20 mouse cellular contexts compared by ENCODE assay signal in genomic region chr9:56844644-56845043, GRCm38 (mm10). TPM values are rescaled to one million over a fixed set of nuclear protein-coding genes. Genes with fewer than 3 reads are reported as not detected.
DNase-seq lines count a peak whose midpoint lies in the region; ATAC-seq lines count a peak whose summit lies in the region.
"Had no signal": no experiment of that assay in that cellular context is flagged by ENCODE, and none has a peak within 500 bp of the region (broad histone marks: within the 10 kb centered on the region; RNA-seq: fewer than 3 reads in every experiment).

No protein-coding gene starts in this region.

- no peaks in the 10 kb centered on the region for H3K9me3 ChIP-seq in hindbrain, embryonic 13.5 days
- H3K9me3 ChIP-seq in hindbrain, embryonic 10.5 days = no peaks in the 10 kb centered on the region
- H3K9me3 ChIP-seq in midbrain, embryonic 16.5 days (replicated peaks; ENCODE audit: control insufficient read depth, low read length, poor library complexity, severe bottlenecking) = no peaks in the 10 kb centered on the region
- no peaks in the 10 kb centered on the region for H3K9me3 ChIP-seq in midbrain, embryonic 10.5 days (replicated peaks)
- H3K9me3 ChIP-seq in hindbrain, embryonic 15.5 days = no peaks in the 10 kb centered on the region
- H3K9me3 ChIP-seq in neural tube, embryonic 13.5 days = no peaks in the 10 kb centered on the region
- H3K9me3 ChIP-seq: G1E; limb, embryonic 12.5 days; liver, embryonic 13.5 days; midbrain, embryonic 12.5 days had no signal

- H3K4me1 ChIP-seq in hindbrain, embryonic 13.5 days (replicated peaks) = peaks cover 63% of the 10 kb centered on the region
- peaks cover 23% of the 10 kb centered on the region for H3K4me1 ChIP-seq in hindbrain, embryonic 10.5 days (replicated peaks)
- peaks cover 5% of the 10 kb centered on the region; the same call in 1 of the 2 replicates for H3K4me1 ChIP-seq in midbrain, embryonic 16.5 days (ENCODE audit: control insufficient read depth, insufficient read depth, low read length)
- H3K4me1 ChIP-seq in midbrain, embryonic 10.5 days = peaks cover 11% of the 10 kb centered on the region
- peaks cover 37% of the 10 kb centered on the region for H3K4me1 ChIP-seq in hindbrain, embryonic 15.5 days (replicated peaks)
- peaks cover 54% of the 10 kb centered on the region for H3K4me1 ChIP-seq in neural tube, embryonic 13.5 days (replicated peaks)
- H3K4me1 ChIP-seq: liver, embryonic 13.5 days had no signal

- no peak for DNase-seq in hindbrain, embryonic 10.5 days (ENCODE audit: low spot score)
- no peak for DNase-seq in midbrain, embryonic 10.5 days (ENCODE audit: low spot score)
- DNase-seq in natural killer cell, adult 2 months (ENCODE audit: low spot score in 2 of 2) = no peak
- no peak for DNase-seq in layer of hippocampus, adult 9-10 months (ENCODE audit: low spot score)
- DNase-seq: cerebellum, adult 11-12 months; cerebellum, postnatal 14 days; embryo, embryonic 11 days; kidney, postnatal 36 days; liver, embryonic 13.5 days; right cerebral cortex, adult 18-20 months had no signal

- H3K9ac ChIP-seq in hindbrain, embryonic 13.5 days = no peak overlapping the region
- no peak overlapping the region for H3K9ac ChIP-seq in midbrain, embryonic 16.5 days (ENCODE audit: low read depth, low read length)
- H3K9ac ChIP-seq in hindbrain, embryonic 15.5 days = no peak overlapping the region
- no peak overlapping the region for H3K9ac ChIP-seq in neural tube, embryonic 13.5 days
- H3K9ac ChIP-seq: limb, embryonic 12.5 days; liver, embryonic 13.5 days; midbrain, embryonic 12.5 days had no signal

- H3K4me2 ChIP-seq in hindbrain, embryonic 13.5 days = no peak overlapping the region
- H3K4me2 ChIP-seq in midbrain, embryonic 16.5 days (ENCODE audit: low read length) = no peak overlapping the region
- no peak overlapping the region for H3K4me2 ChIP-seq in hindbrain, embryonic 15.5 days
- H3K4me2 ChIP-seq in neural tube, embryonic 13.5 days = no peak overlapping the region
- H3K4me2 ChIP-seq: heart, embryonic 11.5 days; limb, embryonic 12.5 days; liver, embryonic 13.5 days; midbrain, embryonic 12.5 days had no signal

- H3K36me3 ChIP-seq in hindbrain, embryonic 13.5 days = no peaks in the 10 kb centered on the region
- no peaks in the 10 kb centered on the region for H3K36me3 ChIP-seq in hindbrain, embryonic 10.5 days
- H3K36me3 ChIP-seq in midbrain, embryonic 16.5 days (ENCODE audit: control insufficient read depth, insufficient read depth, low read length) = no peaks in the 10 kb centered on the region
- H3K36me3 ChIP-seq in midbrain, embryonic 10.5 days = no peaks in the 10 kb centered on the region
- no peaks in the 10 kb centered on the region for H3K36me3 ChIP-seq in hindbrain, embryonic 15.5 days
- H3K36me3 ChIP-seq in neural tube, embryonic 13.5 days = no peaks in the 10 kb centered on the region
- H3K36me3 ChIP-seq: G1E; limb, embryonic 12.5 days; liver, embryonic 13.5 days; midbrain, embryonic 12.5 days had no signal

- no peak overlapping the region for H3K4me3 ChIP-seq in hindbrain, embryonic 13.5 days
- no peak overlapping the region for H3K4me3 ChIP-seq in hindbrain, embryonic 10.5 days
- H3K4me3 ChIP-seq in midbrain, embryonic 16.5 days (ENCODE audit: low read depth, low read length) = no peak overlapping the region
- H3K4me3 ChIP-seq in midbrain, embryonic 10.5 days = no peak overlapping the region
- no peak overlapping the region for H3K4me3 ChIP-seq in hindbrain, embryonic 15.5 days
- H3K4me3 ChIP-seq in neural tube, embryonic 13.5 days = no peak overlapping the region
- H3K4me3 ChIP-seq: limb, embryonic 12.5 days; liver, embryonic 13.5 days; midbrain, embryonic 12.5 days had no signal

- no peaks in the 10 kb centered on the region for H3K27me3 ChIP-seq in hindbrain, embryonic 13.5 days
- peaks cover 12% of the 10 kb centered on the region for H3K27me3 ChIP-seq in hindbrain, embryonic 10.5 days (ENCODE audit: insufficient read depth, poor library complexity, severe bottlenecking)
- H3K27me3 ChIP-seq in midbrain, embryonic 16.5 days (ENCODE audit: control insufficient read depth, insufficient read depth, low read depth, low read length) = no peaks in the 10 kb centered on the region
- peaks cover 15% of the 10 kb centered on the region for H3K27me3 ChIP-seq in midbrain, embryonic 10.5 days (ENCODE audit: low read depth, poor library complexity, severe bottlenecking)
- no peaks in the 10 kb centered on the region for H3K27me3 ChIP-seq in hindbrain, embryonic 15.5 days
- no peaks in the 10 kb centered on the region; the same call in none of the 2 replicates for H3K27me3 ChIP-seq in neural tube, embryonic 13.5 days

- no peak for ATAC-seq in hindbrain, embryonic 13.5 days (ENCODE audit: low FRiP score)
- no peak for ATAC-seq in midbrain, embryonic 16.5 days
- no peak for ATAC-seq in hindbrain, embryonic 15.5 days (ENCODE audit: low FRiP score, low read depth)
- no peak for ATAC-seq in neural tube, embryonic 13.5 days (ENCODE audit: low read depth)
- ATAC-seq: activated CD4-positive, CD25-positive, alpha-beta regulatory T cell, adult 4 months had no signal

- peak overlapping the region; percentile 63 for H3K27ac ChIP-seq in hindbrain, embryonic 13.5 days
- H3K27ac ChIP-seq in hindbrain, embryonic 10.5 days = no peak overlapping the region
- 0 out of 2 replicates have a peak overlapping the region, but pooled peaks have one; percentile 33 for H3K27ac ChIP-seq in midbrain, embryonic 16.5 days (ENCODE audit: low read length)
- no peak overlapping the region for H3K27ac ChIP-seq in midbrain, embryonic 10.5 days (replicated peaks)
- peak overlapping the region; percentile 54 for H3K27ac ChIP-seq in hindbrain, embryonic 15.5 days (replicated peaks)
- peak overlapping the region; percentile 54; the same call in 1 of the 2 replicates for H3K27ac ChIP-seq in neural tube, embryonic 13.5 days (replicated peaks)
- H3K27ac ChIP-seq: limb, embryonic 12.5 days; liver, embryonic 13.5 days; macrophage; midbrain, embryonic 12.5 days had no signal

- WGBS in hindbrain, embryonic 13.5 days = 53% methylated on average over 8 of the region's 8 CpGs
- 77% methylated on average over 8 of the region's 8 CpGs for WGBS in hindbrain, embryonic 10.5 days
- 69% methylated on average over 8 of the region's 8 CpGs for WGBS in midbrain, embryonic 16.5 days
- WGBS in midbrain, embryonic 10.5 days = 82% methylated on average over 8 of the region's 8 CpGs
- WGBS in hindbrain, embryonic 15.5 days = 46% methylated on average over 8 of the region's 8 CpGs
- 44% methylated on average over 8 of the region's 8 CpGs for WGBS in neural tube, embryonic 13.5 days

RNA-seq across cellular contexts. Expression of gene Odf3l1, which starts 19.8 kb away (rescaled TPM):
- polyA plus RNA-seq in hindbrain, embryonic 13.5 days (2015; fragmentation: Nextera tagmentation; extraction: Ambion mirVana) = 0.18 TPM in 1 of 2 replicates, not detected in the other
- 0.14 TPM in 1 of 2 replicates, not detected in the other for polyA plus RNA-seq in hindbrain, embryonic 10.5 days (2016; fragmentation: Nextera tagmentation; extraction: Ambion mirVana)
- polyA plus RNA-seq in midbrain, embryonic 16.5 days (2015; fragmentation: Nextera tagmentation; extraction: Ambion mirVana) = not detected in 2 replicates
- polyA plus RNA-seq in midbrain, embryonic 10.5 days (2016; fragmentation: Nextera tagmentation; extraction: Ambion mirVana) = not detected in 2 replicates
- 0.12 TPM in 1 of 2 replicates, not detected in the other for polyA plus RNA-seq in hindbrain, embryonic 15.5 days (2015; fragmentation: Nextera tagmentation; extraction: Ambion mirVana)
- polyA plus RNA-seq in neural tube, embryonic 13.5 days (2015; fragmentation: Nextera tagmentation; extraction: Ambion mirVana) = 0.28 TPM in 1 of 2 replicates, not detected in the other
- polyA plus RNA-seq: activated CD4-positive, CD25-positive, alpha-beta regulatory T cell, adult 4 months; G1E; liver, embryonic 13.5 days; macrophage; midbrain, embryonic 12.5 days had no signal

RNA-seq across cellular contexts. Expression of gene Cspg4, which starts 20.2 kb away (rescaled TPM):
- polyA plus RNA-seq in hindbrain, embryonic 13.5 days (2015; fragmentation: Nextera tagmentation; extraction: Ambion mirVana) = 4.2 and 5.2 TPM in 2 replicates
- 1.9 and 2.0 TPM in 2 replicates for polyA plus RNA-seq in hindbrain, embryonic 10.5 days (2016; fragmentation: Nextera tagmentation; extraction: Ambion mirVana)
- polyA plus RNA-seq in midbrain, embryonic 16.5 days (2015; fragmentation: Nextera tagmentation; extraction: Ambion mirVana) = 7.3 and 7.8 TPM in 2 replicates
- polyA plus RNA-seq in midbrain, embryonic 10.5 days (2016; fragmentation: Nextera tagmentation; extraction: Ambion mirVana) = 0.91 and 1.7 TPM in 2 replicates
- 8.1 and 8.6 TPM in 2 replicates for polyA plus RNA-seq in hindbrain, embryonic 15.5 days (2015; fragmentation: Nextera tagmentation; extraction: Ambion mirVana)
- polyA plus RNA-seq in neural tube, embryonic 13.5 days (2015; fragmentation: Nextera tagmentation; extraction: Ambion mirVana) = 6.0 and 6.5 TPM in 2 replicates
- polyA plus RNA-seq: G1E, macrophage had no signal

RNA-seq across cellular contexts. Expression of gene Lingo1, which starts 48.4 kb away (rescaled TPM):
- polyA plus RNA-seq in hindbrain, embryonic 13.5 days (2015; fragmentation: Nextera tagmentation; extraction: Ambion mirVana) = 48.9 and 50.4 TPM in 2 replicates
- polyA plus RNA-seq in hindbrain, embryonic 10.5 days (2016; fragmentation: Nextera tagmentation; extraction: Ambion mirVana) = 5.1 and 9.9 TPM in 2 replicates
- polyA plus RNA-seq in midbrain, embryonic 16.5 days (2015; fragmentation: Nextera tagmentation; extraction: Ambion mirVana) = 71.0 and 83.0 TPM in 2 replicates
- 2.8 and 6.4 TPM in 2 replicates for polyA plus RNA-seq in midbrain, embryonic 10.5 days (2016; fragmentation: Nextera tagmentation; extraction: Ambion mirVana)
- 71.8 and 93.4 TPM in 2 replicates for polyA plus RNA-seq in hindbrain, embryonic 15.5 days (2015; fragmentation: Nextera tagmentation; extraction: Ambion mirVana)
- polyA plus RNA-seq in neural tube, embryonic 13.5 days (2015; fragmentation: Nextera tagmentation; extraction: Ambion mirVana) = 55.7 and 59.4 TPM in 2 replicates
- polyA plus RNA-seq: activated CD4-positive, CD25-positive, alpha-beta regulatory T cell, adult 4 months; G1E; macrophage had no signal

Comparison
In these comparisons a context has a peak if more than half of its experiments do, and no peak if none do; other contexts are left out.
1. H3K27ac ChIP-seq: peak in hindbrain, embryonic 13.5 days (single experiment), midbrain, embryonic 16.5 days (single experiment), hindbrain, embryonic 15.5 days (single experiment) and neural tube, embryonic 13.5 days (single experiment); none in hindbrain, embryonic 10.5 days (single experiment) and midbrain, embryonic 10.5 days (single experiment).